Mouse (Mus musculus) lung, postnatal 10 days (tissue): ENCODE results near the gene Cav2.

Source experiments
- DNase-seq: peaks from one replicate; pipeline ENCODE4 v3.0.0; 2021

The Cav2 gene

GRCm38 (mm10) chr6:17314241-17314640, 33.3 kb downstream of the Cav2 start:
- no peak for DNase-seq

GRCm38 (mm10) chr6:17314659-17315616, 34.0 kb downstream of the Cav2 start:
- DNase-seq = no peak

GRCm38 (mm10) chr6:17316294-17317166, 35.5 kb downstream of the Cav2 start:
- no peak for DNase-seq

DNA sequence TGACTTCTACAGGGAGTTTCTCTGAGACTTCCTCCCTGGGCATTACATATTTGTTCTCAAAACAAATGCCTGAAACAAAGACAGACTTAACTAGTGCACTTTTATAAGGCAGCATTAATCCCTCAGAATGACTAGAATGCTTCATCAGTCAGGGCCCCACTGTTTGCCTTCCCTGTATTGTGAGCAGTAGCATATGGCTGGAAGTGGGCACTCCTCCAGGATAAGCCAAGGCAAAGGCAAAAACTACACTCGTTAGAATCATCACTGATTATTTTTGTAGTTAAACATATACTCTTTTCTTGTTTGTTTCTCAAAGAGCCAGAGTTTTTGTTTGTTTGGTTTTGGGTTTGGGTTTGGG, 36.2 kb downstream of the Cav2 start:
- no peak for DNase-seq

DNA sequence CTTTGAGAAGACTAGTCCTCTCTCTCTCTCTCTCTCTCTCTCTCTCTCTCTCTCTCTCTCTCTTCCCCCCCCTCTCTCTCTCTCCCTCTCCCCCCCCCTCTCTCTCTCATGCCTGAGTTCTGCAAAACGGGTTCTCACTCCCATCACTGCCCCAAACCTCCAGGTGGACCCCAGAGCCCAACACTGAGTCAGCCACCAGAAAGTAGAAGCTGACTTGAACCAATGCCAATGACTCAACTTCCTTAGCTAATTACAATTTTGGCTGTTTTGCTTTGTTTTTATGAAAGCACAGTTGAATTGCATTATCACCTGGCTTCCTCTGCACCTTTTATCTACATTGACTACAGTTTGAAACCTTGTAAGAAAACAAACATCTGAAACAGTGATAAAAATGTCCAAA, 37.0 kb downstream of the Cav2 start:
- DNase-seq = no peak

GRCm38 (mm10) chr6:17321976-17322375, 41.0 kb downstream of the Cav2 start:
- DNase-seq = no peak

GRCm38 (mm10) chr6:17327216-17327615, 46.2 kb downstream of the Cav2 start:
- DNase-seq = no peak

GRCm38 (mm10) chr6:17329801-17330200, 48.8 kb downstream of the Cav2 start:
- DNase-seq = peak; percentile 19

- DNase-seq = no peak
Observed at GRCm38 (mm10) chr6:17337724-17338123, 56.7 kb downstream of the Cav2 start.
